Mouse (Mus musculus) mouse trophoblast stem cell (cell line): ENCODE measurements around the gene Papss2.

ENCODE experiments used
- in situ Hi-C, 2 experiments: fragments of 300-500 bp; cut with MseI, MboI; formaldehyde crosslinking; loops; 2 replicates in 1 of 2; 3 replicates in 1 of 2; pipeline ENCODE4 v1.15.1; 2025

Papss2 gene

GRCm38 (mm10) chr19:32595506-32596286 is at the start of gene Papss2:
Papss2 (plus strand) TSS chr19:32595790.
- in situ Hi-C loops, result no loop called here

GRCm38 (mm10) chr19:32547396-32547795 is 48.2 kb upstream of the Papss2 start:
- in situ Hi-C loops, result no loop called here

- in situ Hi-C loops, result no loop called here
Observed at GRCm38 (mm10) chr19:32548202-32548601, 47.4 kb upstream of the Papss2 start.

GRCm38 (mm10) chr19:32550446-32550845 is 45.1 kb upstream of the Papss2 start:
- in situ Hi-C loops, result no loop called here

- in situ Hi-C loops, result no loop called here
Observed at GRCm38 (mm10) chr19:32551442-32551841, 44.1 kb upstream of the Papss2 start.

GRCm38 (mm10) chr19:32552106-32552505 is 43.5 kb upstream of the Papss2 start:
- in situ Hi-C loops, result no loop called here

- in situ Hi-C loops, result no loop called here
Observed at GRCm38 (mm10) chr19:32553310-32553709, 42.3 kb upstream of the Papss2 start.

GRCm38 (mm10) chr19:32555257-32555656 is 40.3 kb upstream of the Papss2 start:
- in situ Hi-C loops, result no loop called here

- in situ Hi-C loops, result no loop called here
Observed at GRCm38 (mm10) chr19:32567025-32567424, 28.6 kb upstream of the Papss2 start.

GRCm38 (mm10) chr19:32567447-32567846 is 28.1 kb upstream of the Papss2 start:
- in situ Hi-C loops, result no loop called here

- in situ Hi-C loops, result no loop called here
Observed at GRCm38 (mm10) chr19:32568470-32568869, 27.1 kb upstream of the Papss2 start.

- in situ Hi-C loops, result no loop called here
Observed at GRCm38 (mm10) chr19:32568961-32569653, 26.5 kb upstream of the Papss2 start.

GRCm38 (mm10) chr19:32569725-32570124 is 25.9 kb upstream of the Papss2 start:
- in situ Hi-C loops, result no loop called here

- in situ Hi-C loops, result no loop called here
Observed at GRCm38 (mm10) chr19:32572191-32572590, 23.4 kb upstream of the Papss2 start.

- in situ Hi-C loops, result no loop called here
Observed at GRCm38 (mm10) chr19:32573259-32573658, 22.3 kb upstream of the Papss2 start.

GRCm38 (mm10) chr19:32574846-32575245 is 20.7 kb upstream of the Papss2 start:
- in situ Hi-C loops, result no loop called here

GRCm38 (mm10) chr19:32577749-32578148 is 17.8 kb upstream of the Papss2 start:
- in situ Hi-C loops, result no loop called here

- in situ Hi-C loops, result no loop called here
Observed at GRCm38 (mm10) chr19:32583091-32583766, 12.4 kb upstream of the Papss2 start.

- in situ Hi-C loops, result no loop called here
Observed at GRCm38 (mm10) chr19:32587727-32588126, 7.9 kb upstream of the Papss2 start.

- in situ Hi-C loops, result no loop called here
Observed at GRCm38 (mm10) chr19:32592749-32593148, 2.8 kb upstream of the Papss2 start.

GRCm38 (mm10) chr19:32593870-32594269 is 1.7 kb upstream of the Papss2 start:
- in situ Hi-C loops, result no loop called here

GRCm38 (mm10) chr19:32595131-32595505 is 472 bp upstream of the Papss2 start:
- in situ Hi-C loops, result no loop called here

GRCm38 (mm10) chr19:32599006-32599405 is 3.4 kb downstream of the Papss2 start:
- in situ Hi-C loops, result no loop called here
